Mouse (Mus musculus): Measurements from ENCODE around the gene Tmem269. TPM values are rescaled to one million over a fixed set of nuclear protein-coding genes. Genes with fewer than 3 reads are reported as not detected.

Tmem269 gene
- polyA plus RNA-seq, 1 experiment: not detected

DNA sequence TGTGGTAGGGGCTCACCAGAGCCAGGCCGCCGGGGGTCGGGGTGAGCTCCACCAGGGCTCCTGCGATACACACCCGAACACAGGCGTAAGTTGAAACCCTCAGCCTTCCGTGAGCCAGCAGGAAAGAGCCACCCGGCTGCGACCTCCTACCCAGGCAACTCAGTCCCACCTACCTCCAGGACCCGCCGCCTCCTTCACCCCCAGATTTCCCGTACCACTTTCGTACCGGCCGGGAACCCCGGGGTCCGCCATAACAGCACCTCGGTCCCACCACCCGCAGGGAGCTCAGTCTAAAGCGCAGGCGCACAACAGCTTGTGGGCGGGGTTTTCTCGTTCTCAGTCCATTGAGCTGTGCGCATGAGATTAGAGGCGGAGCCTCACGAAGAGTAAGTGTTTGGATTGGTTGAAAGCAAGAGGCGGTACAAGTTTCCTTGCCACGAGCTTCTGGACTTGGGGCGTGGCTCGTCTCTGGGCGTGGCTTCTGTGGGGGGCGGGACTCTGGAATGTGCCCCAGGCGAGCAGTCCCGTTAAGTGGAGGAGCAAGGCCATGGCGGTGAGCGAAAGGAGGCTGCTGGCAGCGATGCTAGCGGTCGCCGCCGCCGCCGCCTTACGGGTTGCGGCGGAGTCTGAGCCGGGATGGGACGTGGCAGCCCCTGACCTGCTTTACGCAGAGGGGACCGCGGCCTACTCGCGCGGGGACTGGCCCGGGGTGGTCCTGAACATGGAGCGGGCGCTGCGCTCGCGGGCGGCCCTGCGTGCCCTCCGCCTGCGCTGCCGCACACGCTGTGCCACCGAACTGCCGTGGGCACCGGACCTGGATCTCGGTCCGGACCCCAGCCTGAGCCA is 14.6 kb upstream of the Tmem269 start, which contains the start of the genes AU022252 and P3h1:
Gene AU022252 (minus strand): TSS at position 303 of the 846 bp plus-strand sequence.
Gene P3h1 (plus strand): TSS at position 506 of the 846 bp plus-strand sequence.
- H3K27ac ChIP-seq (ENCODE audit: control insufficient read depth, insufficient read depth, low read depth, low read length, poor library complexity): peak within 1 kb of the TSS; percentile 29; the same call in 1 of the 2 replicates
- H3K4me3 ChIP-seq (replicated peaks; ENCODE audit: control insufficient read depth, low read depth, low read length): peak within 1 kb of the TSS; percentile 99
- no peaks in the 10 kb centered on the region; the same call in 1 of the 2 replicates for H3K4me1 ChIP-seq (ENCODE audit: control insufficient read depth, insufficient read depth, low read length)
- WGBS: under 1% methylated on average over 69 of the region's 71 CpGs
- TF ChIP-seq POLR2A (IDR thresholded peaks at IDR 0.05; ENCODE audit: borderline replicate concordance, control insufficient read depth, low read depth, low read length) (peak; percentile 51; the same call in 1 of the 2 replicates), CTCF (IDR thresholded peaks at IDR 0.05; ENCODE audit: control insufficient read depth, insufficient read depth, low read length) (no peak)

DNA sequence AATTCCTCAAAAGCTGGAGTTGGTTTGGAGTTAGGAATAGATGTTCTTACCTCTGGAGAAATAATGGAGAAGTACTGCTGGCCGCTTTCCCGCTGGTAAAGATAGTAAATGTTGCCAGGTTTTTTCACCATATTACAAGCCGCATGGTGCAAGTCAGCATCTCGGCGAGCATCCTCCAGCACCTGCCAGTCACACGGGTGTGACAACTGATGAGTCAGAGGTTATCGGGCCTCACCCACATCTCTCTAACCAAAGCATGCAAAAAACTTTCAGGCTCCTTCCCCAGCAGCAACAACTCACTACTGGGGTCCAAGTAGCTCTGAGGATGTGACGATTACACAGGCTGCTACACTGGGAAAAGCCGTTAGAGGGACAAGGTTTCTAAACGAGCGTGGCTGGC is 8.7 kb upstream of the Tmem269 start:
- H3K4me3 ChIP-seq (replicated peaks; ENCODE audit: control insufficient read depth, low read depth, low read length): no peak overlapping the region
- WGBS: 86% methylated on average over 11 of the region's 11 CpGs
- no peak overlapping the region for H3K27ac ChIP-seq (ENCODE audit: control insufficient read depth, insufficient read depth, low read depth, low read length, poor library complexity)
- no peaks in the 10 kb centered on the region for H3K4me1 ChIP-seq (ENCODE audit: control insufficient read depth, insufficient read depth, low read length)
- TF ChIP-seq CTCF (IDR thresholded peaks at IDR 0.05; ENCODE audit: control insufficient read depth, insufficient read depth, low read length) (no peak), POLR2A (IDR thresholded peaks at IDR 0.05; ENCODE audit: borderline replicate concordance, control insufficient read depth, low read depth, low read length) (no peak)

DNA sequence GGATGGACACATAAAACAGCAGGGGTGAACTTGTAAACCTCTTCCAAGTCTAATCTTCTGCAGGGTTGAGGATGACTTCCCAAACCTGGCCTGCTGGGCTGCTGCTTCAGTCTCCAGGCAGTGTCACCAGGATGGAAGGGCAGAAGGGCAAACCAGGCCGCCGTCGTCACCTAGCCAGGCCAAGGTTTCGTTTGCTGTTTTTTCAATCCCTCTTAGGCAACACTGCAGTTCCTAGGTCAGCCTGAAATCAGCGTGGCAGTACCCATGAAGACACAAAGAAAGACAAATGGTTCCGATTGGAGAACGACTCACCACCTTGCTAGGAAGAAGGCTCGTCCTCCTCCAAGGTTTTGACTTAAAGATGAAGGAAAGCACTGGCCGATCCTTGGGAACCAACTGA is 7.7 kb upstream of the Tmem269 start:
- WGBS: 86% methylated on average over 9 of the region's 9 CpGs
- no peak overlapping the region for H3K27ac ChIP-seq (ENCODE audit: control insufficient read depth, insufficient read depth, low read depth, low read length, poor library complexity)
- no peak overlapping the region for H3K4me3 ChIP-seq (replicated peaks; ENCODE audit: control insufficient read depth, low read depth, low read length)
- TF ChIP-seq CTCF (IDR thresholded peaks at IDR 0.05; ENCODE audit: control insufficient read depth, insufficient read depth, low read length) (no peak), POLR2A (IDR thresholded peaks at IDR 0.05; ENCODE audit: borderline replicate concordance, control insufficient read depth, low read depth, low read length) (no peak)
- H3K4me1 ChIP-seq (ENCODE audit: control insufficient read depth, insufficient read depth, low read length): no peaks in the 10 kb centered on the region

DNA sequence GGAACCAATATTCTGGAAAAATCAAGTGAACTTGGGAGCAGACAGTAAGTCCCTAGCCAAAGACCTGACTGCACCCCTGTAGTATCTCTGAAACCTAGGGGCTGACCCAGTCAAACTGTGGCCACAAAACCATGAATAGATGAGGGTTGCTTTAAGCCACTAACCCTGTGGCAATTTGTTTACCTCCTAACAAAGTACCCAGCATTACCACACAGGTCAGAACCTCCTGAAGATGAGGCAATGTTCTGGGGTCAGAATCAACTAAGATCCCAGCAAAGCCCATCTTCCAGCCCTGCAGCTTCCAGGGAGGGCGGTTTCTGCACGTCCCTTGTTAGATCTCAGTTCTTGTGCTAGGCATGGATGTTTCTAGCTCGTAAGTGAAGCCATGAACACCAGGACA is 6.5 kb upstream of the Tmem269 start:
- Histone ChIP-seq H3K4me1 (ENCODE audit: control insufficient read depth, insufficient read depth, low read length) (no peaks in the 10 kb centered on the region), H3K4me3 (replicated peaks; ENCODE audit: control insufficient read depth, low read depth, low read length) (no peak overlapping the region), H3K27ac (ENCODE audit: control insufficient read depth, insufficient read depth, low read depth, low read length, poor library complexity) (no peak overlapping the region)
- WGBS: 87% methylated on average over 3 of the region's 3 CpGs
- TF ChIP-seq CTCF (IDR thresholded peaks at IDR 0.05; ENCODE audit: control insufficient read depth, insufficient read depth, low read length) (no peak), POLR2A (IDR thresholded peaks at IDR 0.05; ENCODE audit: borderline replicate concordance, control insufficient read depth, low read depth, low read length) (no peak)

DNA sequence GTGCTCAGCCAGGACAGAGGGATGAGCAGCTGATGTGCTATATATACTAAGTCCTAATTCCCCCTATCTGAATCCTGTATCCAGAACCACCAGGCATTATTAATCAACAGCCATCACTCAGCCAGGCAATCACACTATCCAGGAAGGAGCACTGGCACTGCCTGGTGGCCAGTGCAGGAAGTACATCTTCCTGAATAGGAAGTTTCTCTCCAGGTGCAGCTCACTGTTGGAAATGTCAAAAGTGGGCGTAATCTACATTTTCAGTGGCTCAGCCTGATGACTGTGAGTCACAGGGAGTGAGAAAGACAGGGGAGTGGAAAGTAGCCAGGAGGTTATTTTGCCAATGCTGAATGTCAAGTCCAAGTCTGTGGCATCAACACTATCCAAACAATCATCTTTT is 5.7 kb upstream of the Tmem269 start:
- no peaks in the 10 kb centered on the region for H3K4me1 ChIP-seq (ENCODE audit: control insufficient read depth, insufficient read depth, low read length)
- H3K27ac ChIP-seq (ENCODE audit: control insufficient read depth, insufficient read depth, low read depth, low read length, poor library complexity): no peak overlapping the region
- WGBS: 56% methylated on average over 1 of the region's 1 CpGs
- TF ChIP-seq CTCF (IDR thresholded peaks at IDR 0.05; ENCODE audit: control insufficient read depth, insufficient read depth, low read length): peak; percentile 71
- TF ChIP-seq POLR2A (IDR thresholded peaks at IDR 0.05; ENCODE audit: borderline replicate concordance, control insufficient read depth, low read depth, low read length): no peak
- H3K4me3 ChIP-seq (replicated peaks; ENCODE audit: control insufficient read depth, low read depth, low read length): no peak overlapping the region

DNA sequence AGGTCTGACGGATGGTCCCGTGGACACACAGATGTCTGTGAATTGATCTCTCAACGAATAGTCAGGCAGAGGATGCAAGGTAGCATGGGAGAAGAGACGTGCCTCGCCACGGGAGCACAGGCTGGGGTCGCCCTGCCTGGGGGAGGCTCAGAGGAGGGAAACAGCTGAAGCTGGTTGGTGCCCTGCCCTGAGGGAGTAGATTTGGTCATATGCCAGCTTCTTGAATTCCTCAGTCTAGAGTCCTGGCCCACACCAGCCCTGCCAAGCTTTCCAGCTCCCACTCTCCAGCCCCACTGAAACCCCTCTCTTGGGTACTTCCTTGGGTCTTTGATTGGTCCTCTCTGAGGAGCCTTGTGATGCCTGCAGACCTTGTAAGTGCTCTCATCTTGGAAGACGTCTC is 1.4 kb downstream of the Tmem269 start:
- no peak for TF ChIP-seq POLR2A (IDR thresholded peaks at IDR 0.05; ENCODE audit: borderline replicate concordance, control insufficient read depth, low read depth, low read length)
- TF ChIP-seq CTCF (IDR thresholded peaks at IDR 0.05; ENCODE audit: control insufficient read depth, insufficient read depth, low read length): no peak
- no peak overlapping the region for H3K4me3 ChIP-seq (replicated peaks; ENCODE audit: control insufficient read depth, low read depth, low read length)
- WGBS: 64% methylated on average over 8 of the region's 8 CpGs
- no peak overlapping the region for H3K27ac ChIP-seq (ENCODE audit: control insufficient read depth, insufficient read depth, low read depth, low read length, poor library complexity)
- no peaks in the 10 kb centered on the region for H3K4me1 ChIP-seq (ENCODE audit: control insufficient read depth, insufficient read depth, low read length)

DNA sequence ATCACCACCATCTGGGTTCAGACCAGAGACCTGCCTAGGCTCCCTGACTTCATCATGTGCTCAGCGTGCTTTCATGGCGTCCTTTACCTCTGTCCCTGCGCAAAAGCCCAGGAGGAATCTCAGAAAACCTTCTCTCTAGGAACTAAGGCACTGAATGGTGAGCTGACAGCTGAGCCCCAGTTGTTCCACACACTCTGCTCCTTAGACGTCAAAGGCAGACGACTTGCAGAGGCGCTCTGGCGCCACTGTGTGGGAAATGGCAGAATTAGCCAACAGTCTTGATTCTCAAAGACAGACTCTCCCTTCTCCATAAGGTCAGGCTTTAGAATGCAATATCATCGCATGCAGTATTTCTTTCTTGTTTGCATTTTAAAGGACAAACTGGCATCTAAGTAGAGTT is 13.3 kb downstream of the Tmem269 start:
- Histone ChIP-seq H3K27ac (ENCODE audit: control insufficient read depth, insufficient read depth, low read depth, low read length, poor library complexity) (no peak overlapping the region), H3K4me3 (replicated peaks; ENCODE audit: control insufficient read depth, low read depth, low read length) (no peak overlapping the region), H3K4me1 (ENCODE audit: control insufficient read depth, insufficient read depth, low read length) (no peaks in the 10 kb centered on the region)
- WGBS: 20% methylated on average over 8 of the region's 8 CpGs
- TF ChIP-seq CTCF (IDR thresholded peaks at IDR 0.05; ENCODE audit: control insufficient read depth, insufficient read depth, low read length): peak; percentile 88
- no peak for TF ChIP-seq POLR2A (IDR thresholded peaks at IDR 0.05; ENCODE audit: borderline replicate concordance, control insufficient read depth, low read depth, low read length)

DNA sequence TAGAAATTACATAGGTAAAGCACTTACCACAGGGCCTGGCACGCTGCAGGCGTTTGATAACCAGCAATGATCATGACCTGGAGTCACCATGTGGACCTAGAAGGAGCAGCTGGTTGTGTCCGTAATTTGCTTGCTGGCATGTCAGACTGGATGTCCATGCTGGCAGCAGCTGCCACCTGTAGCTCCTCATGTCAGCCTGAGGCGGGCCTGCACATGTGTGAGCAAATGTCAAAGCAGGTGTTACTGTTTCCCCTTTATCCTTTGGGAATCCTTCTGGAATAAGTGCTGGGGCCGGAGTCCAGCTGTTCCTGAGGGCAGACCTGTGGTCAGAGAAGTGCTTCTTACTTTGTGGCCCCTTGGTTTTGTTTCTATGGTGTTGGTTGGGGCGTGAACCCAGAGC is 19.9 kb downstream of the Tmem269 start:
- Histone ChIP-seq H3K4me3 (replicated peaks; ENCODE audit: control insufficient read depth, low read depth, low read length) (no peak overlapping the region), H3K4me1 (ENCODE audit: control insufficient read depth, insufficient read depth, low read length) (peaks cover 6% of the 10 kb centered on the region), H3K27ac (ENCODE audit: control insufficient read depth, insufficient read depth, low read depth, low read length, poor library complexity) (0 out of 2 replicates have a peak overlapping the region, but pooled peaks have one; percentile 20)
- TF ChIP-seq POLR2A (IDR thresholded peaks at IDR 0.05; ENCODE audit: borderline replicate concordance, control insufficient read depth, low read depth, low read length) (no peak), CTCF (IDR thresholded peaks at IDR 0.05; ENCODE audit: control insufficient read depth, insufficient read depth, low read length) (no peak)
- 79% methylated on average over 6 of the region's 6 CpGs for WGBS

Measured in bone marrow, adult 2 months (tissue).